Mouse (Mus musculus) lung, postnatal 0 days (tissue): ENCODE results near the gene Plod1.

Experiments used
- CTCF ChIP-seq: IDR thresholded peaks from 2 replicates; pipeline ENCODE4 v1.5.1; 2016; ENCODE audit warnings: antibody characterized with exemption, mild to moderate bottlenecking
- EP300 ChIP-seq: IDR thresholded peaks from 2 replicates; pipeline ENCODE4 v1.6.1; 2016; ENCODE audit warnings: antibody characterized with exemption, mild to moderate bottlenecking, control low read depth

DNA sequence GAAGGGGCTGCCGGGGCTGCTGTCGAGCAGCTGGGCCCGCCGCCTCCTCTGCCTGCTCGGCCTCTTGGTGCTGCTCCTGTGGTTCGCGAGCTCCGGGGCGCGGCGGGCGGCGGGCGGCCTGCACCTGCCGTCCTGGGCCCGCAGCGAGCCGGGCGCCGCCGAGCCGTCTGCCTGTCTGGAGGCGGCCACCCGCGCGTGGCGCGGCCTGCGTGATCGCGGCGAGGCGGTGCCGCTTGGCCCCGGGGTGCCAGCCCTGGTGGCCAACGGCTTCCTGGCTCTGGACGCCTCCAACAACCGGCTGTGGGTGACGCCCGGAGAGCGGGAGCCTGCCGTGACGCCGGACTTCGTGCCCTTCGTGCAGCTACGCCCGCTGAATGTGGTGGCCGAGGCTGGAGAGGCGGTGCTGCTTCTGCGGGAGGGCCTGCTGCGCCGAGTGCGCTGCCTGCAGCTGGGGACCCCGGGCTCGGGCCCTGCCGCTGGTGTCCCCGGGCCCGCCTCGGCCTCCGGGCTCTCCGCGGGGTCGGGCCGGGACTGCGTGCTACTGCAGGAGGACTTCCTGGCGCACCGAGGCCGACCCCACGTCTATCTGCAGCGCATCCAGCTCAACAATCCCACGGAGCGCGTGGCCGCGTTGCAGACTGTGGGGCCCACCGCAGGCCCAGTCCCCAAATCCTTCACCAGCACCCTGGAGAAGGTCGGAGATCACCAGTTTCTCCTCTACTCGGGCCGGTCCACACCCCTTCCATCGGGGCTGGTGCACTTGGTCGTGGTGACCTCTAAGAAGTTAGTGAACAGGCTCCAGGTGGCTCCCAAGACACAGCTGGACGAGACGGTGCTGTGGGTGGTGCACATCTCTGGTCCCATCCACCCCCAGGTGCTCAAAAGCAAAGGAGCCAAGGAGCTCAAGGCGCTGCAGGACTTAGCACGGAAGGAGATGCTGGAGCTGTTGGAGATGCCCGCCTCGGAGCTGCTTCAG, 4.8 kb upstream of the Plod1 start:
- TF ChIP-seq CTCF, result no peak
- TF ChIP-seq EP300, result no peak
